Mouse (Mus musculus) bone marrow macrophage, adult 2 months (primary cell): Measurements from ENCODE around the gene Loxl1. TPM values are rescaled to one million over a fixed set of nuclear protein-coding genes. Genes with fewer than 3 reads are reported as not detected.

Source experiments
- H3K27ac ChIP-seq: 2 replicates; pipeline ENCODE4 v1.5.1; 2012; ENCODE audit warnings: low read depth, low read length; ENCODE audit not compliant: insufficient read depth
- H3K4me1 ChIP-seq: 2 replicates; pipeline ENCODE4 v1.6.1; 2012; ENCODE audit warnings: low read length; ENCODE audit not compliant: control insufficient read depth, insufficient read depth
- H3K4me3 ChIP-seq: 2 replicates; pipeline ENCODE4 v1.5.1; 2012; ENCODE audit warnings: mild to moderate bottlenecking, low read length, moderate library complexity; ENCODE audit not compliant: insufficient read depth
- CTCF ChIP-seq: IDR thresholded peaks from 2 replicates; pipeline ENCODE4 v1.5.1; 2012; ENCODE audit warnings: low read depth, mild to moderate bottlenecking, low read length, moderate library complexity
- POLR2A ChIP-seq: IDR thresholded peaks from 2 replicates; pipeline ENCODE4 v1.6.1; 2012; ENCODE audit warnings: mild to moderate bottlenecking, low read depth, low read length, borderline replicate concordance
- polyA plus RNA-seq: library from polyadenylated mRNA; stranded (reverse); fragments of >200 nt; gene quantifications from 2 replicates; pipeline ENCODE4 v1.2.4, GENCODE M21; 2012; ENCODE audit not compliant: missing spikeins, insufficient read depth, insufficient read length

Loxl1 gene
- polyA plus RNA-seq, 1 experiment, result 1.8 TPM

DNA sequence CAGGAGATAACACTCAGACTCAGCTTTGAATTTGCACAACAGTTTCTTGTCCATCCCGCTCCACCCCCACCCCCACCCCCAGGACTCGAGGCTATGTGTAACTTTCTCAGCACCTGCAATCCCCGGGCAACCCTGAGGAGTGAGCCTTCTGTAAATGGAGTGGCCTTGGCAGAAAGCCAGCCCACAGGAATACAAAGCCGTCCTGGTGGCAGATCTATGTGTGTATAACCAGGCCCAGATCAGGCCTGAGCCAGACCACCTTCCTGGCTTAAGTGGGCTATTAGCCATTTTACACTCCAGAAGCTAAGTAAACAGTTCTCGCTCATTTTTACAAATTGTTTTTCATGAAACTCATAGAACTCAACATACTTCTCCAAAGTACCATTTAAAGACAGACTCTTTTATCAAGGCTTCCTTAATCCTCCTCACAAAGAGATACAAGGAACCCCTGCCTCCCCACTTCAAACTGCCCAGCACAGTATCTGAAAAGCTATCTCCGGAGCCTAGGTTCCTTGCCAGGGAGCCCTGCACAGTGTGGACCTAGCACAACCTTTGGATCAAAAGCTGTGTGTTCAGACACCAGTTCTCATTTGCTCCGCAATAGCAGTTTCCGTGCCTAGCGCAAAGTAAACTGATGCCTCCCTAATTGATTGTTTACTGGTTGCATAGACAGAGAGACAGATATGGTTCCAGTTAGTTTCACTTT, 71.1 kb downstream of the Loxl1 start:
- H3K4me3 ChIP-seq, result no peak overlapping the region
- no peak overlapping the region for H3K27ac ChIP-seq
- TF ChIP-seq CTCF, result no peak
- no peak for TF ChIP-seq POLR2A
- peaks cover 13% of the 10 kb centered on the region for H3K4me1 ChIP-seq

Other genes starting within 250 kb of the Loxl1 start
- gene Stra6, start 249.4 kb downstream of the Loxl1 start, polyA plus RNA-seq, result not detected in 2 replicates
- gene Ccdc33, start 194.4 kb downstream of the Loxl1 start, polyA plus RNA-seq, result not detected in 2 replicates
- gene Islr, start 108.9 kb downstream of the Loxl1 start, polyA plus RNA-seq, result not detected in 2 replicates
- not detected in 2 replicates for gene Islr2, start 108.9 kb downstream of the Loxl1 start, polyA plus RNA-seq
- 60.5 and 71.3 TPM in 2 replicates for gene Pml, start 63.4 kb downstream of the Loxl1 start, polyA plus RNA-seq
- gene Stoml1, start 60.0 kb downstream of the Loxl1 start, polyA plus RNA-seq, result 21.3 and 25.2 TPM in 2 replicates
- gene Tbc1d21, start 57.3 kb upstream of the Loxl1 start, polyA plus RNA-seq, result not detected in 2 replicates
- not detected in 2 replicates for gene Insyn1, start 175.4 kb upstream of the Loxl1 start, polyA plus RNA-seq
- 8.7 and 9.3 TPM in 2 replicates for gene Cd276, start 242.3 kb upstream of the Loxl1 start, polyA plus RNA-seq